Mouse (Mus musculus) megakaryocyte progenitor cell, adult 5-6 weeks (primary cell): ENCODE results near the gene Zfp771. TPM values are rescaled to one million over a fixed set of nuclear protein-coding genes. Genes with fewer than 3 reads are reported as not detected.
"Not testable (repeated sequence)": the region's sequence is repeated elsewhere in the genome, so short reads cannot be mapped to it uniquely, and the experiment has no call there.

ENCODE experiments used
- ATAC-seq: replicated peaks from 2 replicates; pipeline ENCODE4 v1.8.0; 2016; ENCODE audit warnings: mild to moderate bottlenecking, moderate TSS enrichment, inconsistent platforms; ENCODE audit not compliant: poor library complexity
- total RNA-seq, 2 experiments: library from RNA; stranded (forward) in 1 of 2; stranded (reverse) in 1 of 2; fragments of 157-497, 149-512 nt in 1 of 2; fragments of 200-1000 nt in 1 of 2; gene quantifications; 2 replicates each; pipeline versions ENCODE4 v1.2.3 to v1.2.4; 2015 to 2017

Gene Zfp771
- total RNA-seq, 2 experiments from 2014 or later = 2.7 to 3.4 TPM

DNA sequence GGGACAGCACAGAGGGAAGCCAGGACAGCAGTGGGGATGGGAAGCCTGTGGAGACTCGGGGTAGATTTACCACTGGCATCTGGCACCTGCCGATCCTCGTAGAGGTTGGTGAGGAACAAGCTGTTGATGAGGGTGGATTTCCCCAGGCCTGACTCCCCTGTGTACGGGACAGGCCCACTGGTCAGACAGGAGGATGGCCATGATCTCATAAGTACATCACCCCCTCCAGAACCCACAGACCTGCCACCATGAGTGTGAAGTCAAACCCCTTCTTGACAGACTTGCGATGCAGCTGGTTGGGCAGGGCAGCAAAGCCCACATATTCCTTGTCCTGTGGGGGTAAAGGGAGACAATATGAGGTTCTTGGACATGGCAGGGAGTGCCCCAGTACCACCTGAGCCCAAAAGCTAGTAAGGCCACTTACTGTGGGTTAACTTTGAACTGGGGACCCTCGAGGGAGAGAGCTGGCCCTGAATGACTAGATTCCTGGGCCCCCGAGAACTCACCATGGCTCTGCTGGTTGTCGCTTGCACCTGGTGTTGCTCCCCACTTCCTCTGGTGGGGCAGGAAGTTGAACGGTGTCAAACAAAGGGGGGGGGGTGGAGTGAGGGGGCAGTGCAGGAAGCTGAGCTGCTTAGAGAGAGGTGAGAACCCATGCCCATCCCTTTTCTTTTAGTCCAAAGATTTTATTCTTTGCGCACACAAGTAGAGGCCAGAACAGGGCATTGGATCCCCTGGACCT, 26.0 kb upstream of the Zfp771 start:
- peak; percentile 25 for ATAC-seq

DNA sequence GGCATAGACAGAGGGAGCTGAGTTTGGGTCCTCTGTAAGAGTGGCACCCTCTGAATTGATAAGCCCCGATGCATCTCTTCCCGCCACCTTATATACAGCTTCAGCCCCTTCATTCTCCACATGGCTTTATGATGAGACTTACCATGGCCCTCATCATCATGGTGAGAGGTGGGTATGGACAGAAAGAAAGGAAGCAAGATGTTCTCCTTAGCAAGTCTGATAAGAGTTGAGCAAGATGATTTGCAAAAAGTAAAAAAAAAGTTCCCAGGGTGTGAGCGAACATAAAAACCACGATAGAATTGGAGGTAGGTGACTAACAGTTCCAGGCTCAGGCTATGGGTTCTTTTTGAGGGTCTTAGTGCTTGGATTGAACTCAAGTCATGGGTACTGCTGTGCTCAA, 25.4 kb upstream of the Zfp771 start:
- peak; percentile 47 for ATAC-seq

DNA sequence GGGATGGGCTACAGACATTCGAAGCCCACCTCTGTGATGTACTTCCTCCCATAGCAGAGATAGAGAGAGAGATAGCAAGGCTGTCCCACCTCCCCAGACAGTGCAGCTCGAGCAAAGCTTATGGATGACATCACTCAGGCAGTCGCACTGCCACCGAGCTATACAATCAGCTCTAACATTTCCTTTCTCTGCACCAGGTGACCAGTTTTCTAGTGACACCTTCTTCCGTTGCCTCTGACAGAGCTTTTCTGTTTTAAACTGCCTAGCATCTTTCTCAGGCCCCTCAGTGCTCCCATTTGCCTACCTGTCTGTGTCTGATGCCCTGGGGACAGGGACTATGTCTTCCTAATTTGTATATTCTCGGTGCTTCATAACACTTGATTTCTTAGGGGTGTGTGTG, 23.6 kb upstream of the Zfp771 start:
- ATAC-seq = no peak

DNA sequence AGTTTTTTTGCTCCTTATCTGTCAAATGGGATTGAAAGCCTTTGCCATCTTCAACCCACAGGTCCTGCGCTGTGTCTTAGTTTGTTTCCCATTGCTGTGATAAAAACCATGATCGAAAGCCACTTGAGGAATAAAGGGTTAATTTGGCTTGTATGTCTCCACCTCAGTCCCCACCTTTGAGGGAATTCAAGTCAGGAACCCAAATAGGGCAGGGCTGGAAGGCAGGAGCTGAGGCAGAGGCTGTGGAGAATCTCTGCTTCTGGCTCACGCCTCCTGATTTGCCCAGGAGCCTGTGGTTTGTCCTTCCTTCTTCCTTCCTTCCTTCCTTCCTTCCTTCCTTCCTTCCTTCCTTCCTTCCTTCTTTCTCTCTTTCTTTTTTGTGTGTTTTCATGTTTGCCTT, 21.0 kb upstream of the Zfp771 start:
- ATAC-seq = no peak

DNA sequence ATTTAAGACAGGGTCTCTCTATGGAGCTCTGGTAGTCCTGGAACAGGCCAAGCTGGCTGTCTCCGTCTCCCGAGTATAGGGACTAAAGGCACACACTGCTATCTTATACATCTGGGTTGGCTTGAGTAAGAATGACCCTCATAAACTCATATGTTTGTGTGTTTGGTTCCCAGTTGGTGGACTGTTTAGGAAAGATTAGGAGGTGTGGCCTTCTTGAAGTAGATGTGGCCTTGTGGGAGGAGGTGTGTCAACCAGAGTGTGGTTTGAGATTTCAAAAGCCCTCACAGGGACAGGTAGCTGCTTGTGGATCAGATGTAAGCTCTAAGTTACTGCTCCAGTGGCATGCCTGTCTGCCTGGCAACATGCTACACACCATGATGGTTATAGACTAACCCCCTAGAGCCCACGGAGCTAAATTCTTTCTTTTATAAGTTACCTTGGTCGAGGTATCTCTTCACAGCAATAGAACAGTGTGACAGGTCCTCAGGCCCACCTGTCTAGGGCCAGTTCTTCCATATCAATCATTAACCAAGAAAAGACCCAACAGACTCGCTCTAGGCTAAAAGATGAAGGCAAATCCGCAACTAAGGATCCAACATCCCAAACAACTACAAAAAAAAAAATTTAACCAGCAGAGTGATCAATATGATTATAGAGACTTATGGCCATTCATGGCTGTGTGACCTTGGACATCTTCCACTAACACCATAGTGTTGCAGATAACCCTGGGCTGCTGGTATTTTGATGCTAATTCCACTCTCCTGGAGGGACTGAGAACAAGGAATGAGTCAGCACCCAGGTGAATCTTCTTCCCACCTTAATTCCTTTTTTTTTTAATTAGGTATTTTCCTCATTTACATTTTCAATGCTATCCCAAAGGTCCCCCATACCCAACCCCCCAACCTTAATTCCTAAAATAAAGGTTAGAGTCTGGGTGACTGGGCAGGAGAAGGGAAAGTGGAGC, 20.3 kb upstream of the Zfp771 start:
- no peak for ATAC-seq

DNA sequence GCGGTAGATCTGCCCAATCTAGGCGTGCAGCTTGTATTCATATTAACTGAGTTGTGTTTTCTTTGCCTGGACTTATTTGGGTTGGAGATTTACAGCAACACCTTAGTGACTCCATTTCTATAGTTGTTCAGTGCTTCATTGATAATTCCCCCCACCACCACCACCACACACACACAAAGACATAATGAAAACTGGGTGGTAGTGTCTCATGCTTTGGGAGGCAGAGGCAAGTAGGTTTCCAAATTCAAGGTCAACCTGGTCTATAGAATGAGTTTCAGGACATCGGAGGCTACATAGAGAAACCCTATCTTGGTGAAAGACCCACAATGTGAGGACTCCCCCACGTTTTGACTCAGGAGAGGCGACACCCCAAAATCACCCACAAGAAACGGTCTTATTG, 19.5 kb upstream of the Zfp771 start:
- ATAC-seq = no peak

DNA sequence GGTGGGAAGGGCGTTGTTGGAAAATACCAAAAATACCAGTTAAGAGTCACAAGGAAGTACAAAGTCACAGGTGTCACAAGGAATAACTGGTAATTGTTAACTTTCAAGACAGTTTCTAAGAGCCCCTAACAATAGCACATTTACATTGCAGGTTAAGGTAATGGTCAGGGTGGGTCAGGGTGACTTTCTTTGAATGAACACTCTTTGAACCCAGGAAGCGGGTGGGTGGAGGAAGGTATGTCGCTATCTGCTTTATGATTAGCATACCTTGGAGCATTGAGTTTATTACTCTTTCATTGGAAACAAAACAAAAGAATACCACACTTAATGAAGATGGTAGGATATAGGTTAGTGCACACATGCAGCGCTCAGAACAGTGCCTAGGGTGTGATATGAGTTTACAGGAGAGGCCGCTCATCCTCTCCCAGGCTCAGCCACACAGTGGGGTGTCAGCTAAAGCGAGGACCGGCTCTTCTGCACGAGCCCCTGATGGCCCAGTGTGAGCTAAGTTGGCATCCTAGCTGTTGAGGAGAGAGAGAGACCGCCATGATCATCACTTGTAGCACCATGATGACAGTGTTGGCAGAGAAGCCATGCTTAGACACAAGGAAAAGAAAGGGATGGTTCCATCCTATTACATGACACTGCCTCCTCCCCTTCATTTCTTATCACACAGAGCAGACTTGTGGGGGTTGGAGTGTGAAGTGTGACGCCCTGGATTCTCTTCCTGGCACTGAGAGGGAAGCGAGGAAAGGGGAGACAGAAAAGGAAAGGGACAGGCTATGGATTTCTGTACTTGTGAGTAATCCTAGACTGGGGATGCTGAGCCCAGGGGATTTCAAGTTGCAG, 18.7 kb upstream of the Zfp771 start:
- ATAC-seq = peak; percentile 72

DNA sequence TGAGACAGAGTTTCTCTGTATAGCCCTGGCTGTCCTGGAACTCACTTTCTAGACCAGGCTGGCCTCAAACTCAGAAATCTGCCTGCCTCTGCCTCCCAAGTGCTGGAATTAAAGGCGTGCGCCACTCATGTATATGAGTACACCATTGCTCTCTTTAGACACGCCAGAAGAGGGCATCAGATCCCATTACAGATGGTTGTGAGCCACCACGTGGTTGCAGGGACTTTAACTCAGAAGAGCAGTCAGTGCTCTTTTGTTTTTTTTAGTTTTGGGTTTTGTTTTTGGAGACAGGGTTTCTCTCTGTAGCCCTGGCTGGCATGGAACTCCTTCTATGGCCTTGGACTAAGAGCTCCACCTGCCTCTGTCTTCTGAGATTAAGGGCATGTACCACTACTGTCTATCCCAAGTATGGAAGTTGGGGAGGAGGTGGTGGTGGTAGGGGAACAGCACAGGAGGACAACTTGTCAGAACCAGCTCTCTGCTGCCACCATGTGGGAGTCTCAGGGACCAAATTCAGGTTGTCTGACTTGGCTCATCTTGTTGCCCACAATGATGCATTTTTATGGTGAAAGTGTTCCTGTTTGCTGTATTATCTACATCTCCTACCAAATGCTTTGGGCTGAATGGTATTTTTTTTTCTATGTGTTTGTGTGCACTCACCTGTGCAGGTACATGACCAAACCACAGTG, 15.3 kb upstream of the Zfp771 start:
- peak; percentile 81 for ATAC-seq

DNA sequence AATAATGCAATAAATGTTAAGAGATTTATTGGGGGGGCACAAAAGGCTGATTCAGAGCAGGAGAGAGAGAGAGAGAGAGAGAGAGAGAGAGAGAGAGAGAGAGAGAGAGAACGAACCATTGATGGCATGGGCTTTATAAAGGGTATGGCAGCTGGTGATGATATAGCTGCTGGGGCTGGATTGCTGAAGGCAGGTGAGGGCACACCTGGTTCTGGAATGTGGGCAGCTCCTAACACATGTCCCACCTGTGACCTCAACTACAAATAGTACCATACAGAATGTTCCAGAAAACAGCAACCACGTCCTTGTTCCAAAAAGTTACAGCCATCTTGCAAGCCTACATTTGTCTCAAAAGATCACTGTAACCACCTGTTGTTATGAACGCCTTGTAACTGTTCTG, 12.7 kb upstream of the Zfp771 start:
- ATAC-seq = no peak

DNA sequence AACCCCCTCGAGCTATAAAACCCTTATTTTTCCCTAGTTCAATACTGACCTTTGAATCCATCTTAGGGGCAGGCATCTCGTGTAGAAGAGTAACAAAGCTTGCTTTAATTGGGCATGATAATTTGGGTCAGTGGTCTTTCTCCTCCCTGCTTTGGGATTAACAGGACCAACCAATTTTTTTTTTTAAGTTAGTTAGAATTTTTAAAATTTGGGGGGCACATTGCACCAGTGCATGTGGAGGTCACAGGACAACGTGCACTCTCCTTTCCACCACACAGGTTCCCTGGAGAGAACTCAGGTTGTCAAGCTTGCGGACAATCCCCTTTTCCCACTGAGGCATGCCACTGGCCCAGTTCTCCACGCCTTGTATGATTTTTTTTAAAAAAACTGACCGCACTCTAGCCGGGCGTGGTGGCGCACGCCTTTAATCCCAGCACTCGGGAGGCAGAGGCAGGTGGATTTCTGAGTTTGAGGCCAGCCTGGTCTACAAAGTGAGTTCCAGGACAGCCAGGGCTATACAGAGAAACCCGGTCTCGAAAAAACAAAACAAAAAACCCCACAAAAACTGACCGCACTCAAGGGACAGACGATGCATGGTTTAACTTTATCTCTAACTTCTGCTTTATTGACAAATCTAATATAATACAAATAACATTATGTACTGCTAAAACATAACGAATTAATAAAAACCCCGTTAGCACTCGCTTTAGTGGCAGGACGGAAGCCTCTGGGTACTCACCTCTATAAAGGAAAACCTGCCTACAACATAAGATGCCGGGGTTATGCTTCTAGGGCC, 12.1 kb upstream of the Zfp771 start:
- no peak for ATAC-seq

DNA sequence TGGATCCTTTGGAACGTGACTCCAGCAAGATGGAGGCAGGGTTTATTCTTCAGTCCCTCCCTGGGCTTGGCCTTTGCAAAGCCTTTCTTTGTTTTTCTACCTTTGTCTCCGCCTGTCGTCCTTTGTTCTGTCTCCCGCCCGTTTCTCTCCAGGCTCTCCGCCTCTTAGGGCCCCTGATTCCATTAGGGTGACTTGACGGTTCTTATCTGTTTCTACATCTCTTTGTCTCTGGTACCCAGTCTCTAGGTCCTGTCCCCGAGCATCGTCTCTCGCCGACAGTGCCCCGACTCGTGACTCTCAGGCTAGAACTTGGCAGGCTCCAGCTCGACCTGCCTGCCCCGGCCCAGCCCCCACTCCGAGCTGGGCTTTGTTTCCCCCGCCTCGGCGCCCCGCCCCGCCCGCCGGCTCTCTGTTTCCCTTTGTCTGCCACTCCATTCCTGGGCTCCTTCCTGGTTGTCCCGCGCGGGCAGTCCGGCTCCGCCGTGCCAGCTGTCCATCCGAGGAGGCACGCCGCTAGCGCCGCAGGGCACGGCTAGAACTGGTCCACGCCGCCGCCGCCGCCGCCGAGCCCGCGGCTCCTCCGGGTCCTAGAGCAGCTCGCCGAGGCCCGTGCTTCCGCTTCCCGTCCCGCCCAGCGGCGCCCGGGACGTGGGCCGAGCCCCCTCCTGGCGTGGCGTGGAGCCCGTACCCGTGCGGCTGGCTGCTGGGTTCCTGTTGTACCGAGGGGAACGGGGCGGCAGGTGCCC, 11.3 kb upstream of the Zfp771 start, which contains the start of the genes Zfp553 and Sept1:
Gene Zfp553, plus strand, starts transcription at position 440 of the 746 bp plus-strand sequence.
Gene Sept1, minus strand, starts transcription at position 509 of the 746 bp plus-strand sequence.
- ATAC-seq = peak; percentile 68

DNA sequence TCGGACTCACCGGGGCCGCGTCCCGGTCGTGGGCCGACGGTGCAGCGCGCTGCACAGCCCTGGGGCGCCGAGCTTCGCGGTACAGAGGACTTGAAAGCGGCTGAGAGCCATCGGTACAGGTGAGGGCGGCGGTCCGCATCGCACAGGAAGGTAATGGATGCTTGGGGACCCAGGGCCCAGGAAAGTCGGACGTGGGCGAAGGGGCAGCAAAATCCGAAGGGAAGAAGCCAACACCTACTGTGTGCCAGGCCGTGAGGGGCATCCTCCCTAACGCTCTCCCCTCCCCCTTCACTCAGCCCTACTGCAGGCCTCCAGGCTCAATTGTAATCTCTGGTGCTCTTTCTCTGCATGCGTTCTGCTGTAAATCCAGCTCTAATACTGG, 10.7 kb upstream of the Zfp771 start:
- ATAC-seq = peak; percentile 12; the same call in 1 of the 2 replicates

DNA sequence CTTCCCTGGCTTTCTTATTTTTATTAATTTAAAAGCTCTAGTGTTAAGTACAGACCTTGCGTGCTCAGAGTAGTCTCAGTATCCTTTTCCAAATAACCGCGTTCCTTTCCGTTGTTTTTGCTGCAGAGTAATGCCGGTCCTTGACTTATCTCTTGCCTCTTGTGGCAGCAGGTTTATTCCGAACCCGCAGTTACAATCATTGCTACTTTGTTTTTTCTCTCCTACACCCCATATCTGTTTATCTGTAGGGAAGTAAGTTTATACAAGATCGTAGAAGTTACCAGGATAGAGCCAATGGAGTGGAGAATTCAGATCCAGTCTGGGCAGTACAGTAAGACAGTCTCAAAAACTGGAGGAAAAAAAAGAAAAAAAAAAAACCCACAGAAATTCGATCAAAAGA, 10.3 kb upstream of the Zfp771 start:
- ATAC-seq = no peak

DNA sequence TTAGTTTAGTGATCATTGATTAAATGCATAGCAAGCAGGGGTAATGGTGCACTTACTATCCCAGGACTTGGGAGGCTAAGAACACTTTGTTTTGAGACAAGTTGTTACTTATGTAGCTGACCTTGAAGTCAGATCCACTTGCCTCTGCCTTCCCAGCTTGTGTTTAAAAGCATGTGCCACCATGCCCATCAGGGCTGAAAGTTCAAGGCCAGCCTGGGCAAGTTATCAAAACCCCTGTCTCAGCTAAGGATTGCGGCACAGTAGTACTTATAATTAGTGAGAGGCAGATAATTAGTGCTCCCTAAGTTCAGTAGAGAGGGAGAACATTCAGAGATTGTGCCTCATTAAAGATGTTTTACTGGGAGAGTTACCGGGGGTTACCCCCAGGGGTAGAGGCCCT, 9.3 kb upstream of the Zfp771 start:
- ATAC-seq = no peak

DNA sequence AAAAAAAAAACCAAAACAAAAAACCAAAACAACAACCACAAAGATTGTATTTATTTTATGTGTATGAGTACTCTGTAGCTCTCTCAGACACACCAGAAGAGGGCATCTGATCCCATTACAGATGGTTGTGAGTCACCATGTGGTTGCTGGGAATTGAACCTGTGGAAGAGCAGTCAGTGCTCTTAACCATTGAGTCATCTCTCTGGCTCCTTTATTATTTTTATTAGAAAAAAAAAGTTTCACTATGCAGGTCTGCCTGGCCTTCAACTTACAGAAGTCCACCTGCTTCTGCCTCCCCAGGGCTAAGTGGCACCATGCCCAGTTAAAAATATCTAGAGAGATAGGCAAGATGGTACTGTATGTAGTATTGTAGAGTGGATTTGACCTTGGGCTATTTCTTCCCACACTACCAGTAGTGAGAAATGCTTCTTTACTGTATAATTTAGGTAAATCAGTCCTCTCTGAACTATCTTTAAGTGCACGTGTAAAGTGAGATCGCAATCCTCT, 660 bp upstream of the Zfp771 start:
- 0 out of 2 replicates have a peak, but pooled peaks have one; percentile 8 for ATAC-seq

DNA sequence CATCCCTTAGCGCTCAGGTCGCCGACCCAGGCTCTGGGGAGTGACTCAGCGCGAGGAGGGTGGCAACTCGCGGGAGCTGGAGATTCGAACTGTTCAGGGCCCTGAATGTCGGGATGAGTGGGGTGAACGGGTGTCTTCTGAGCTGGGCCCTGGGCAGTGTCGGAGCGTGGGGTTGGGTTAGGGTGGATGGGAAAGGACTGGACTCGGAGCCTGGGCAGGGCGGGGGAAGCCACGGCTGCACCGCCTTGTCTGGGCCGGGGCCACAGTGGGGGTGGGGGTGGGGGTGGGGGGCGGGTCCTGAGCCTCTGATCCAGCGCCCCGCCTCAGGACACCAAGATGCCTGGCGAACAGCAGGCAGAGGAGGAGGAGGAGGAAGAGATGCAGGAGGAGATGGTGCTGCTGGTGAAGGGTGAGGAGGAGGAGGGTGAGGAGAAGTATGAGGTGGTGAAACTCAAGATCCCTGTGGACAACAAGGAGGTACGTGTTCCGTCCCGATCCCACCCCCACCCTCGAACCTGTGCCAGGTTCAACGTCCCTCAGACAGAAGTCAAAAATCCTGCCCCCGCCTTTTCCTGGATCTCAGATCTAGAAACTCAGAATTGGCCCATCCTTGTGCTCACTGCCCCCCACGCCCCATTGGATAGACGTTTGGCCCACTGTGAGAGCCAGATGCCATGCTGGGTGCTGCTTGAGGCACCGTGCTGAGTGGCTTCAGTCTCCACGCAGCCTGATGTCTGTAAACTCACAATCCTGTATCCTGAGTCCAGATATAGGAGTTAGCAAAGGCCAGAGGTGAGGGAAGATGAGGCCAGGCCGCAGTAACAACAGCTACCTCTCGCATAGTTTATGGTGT, 810 bp downstream of the Zfp771 start:
- no peak; the same call in none of the 2 replicates for ATAC-seq

DNA sequence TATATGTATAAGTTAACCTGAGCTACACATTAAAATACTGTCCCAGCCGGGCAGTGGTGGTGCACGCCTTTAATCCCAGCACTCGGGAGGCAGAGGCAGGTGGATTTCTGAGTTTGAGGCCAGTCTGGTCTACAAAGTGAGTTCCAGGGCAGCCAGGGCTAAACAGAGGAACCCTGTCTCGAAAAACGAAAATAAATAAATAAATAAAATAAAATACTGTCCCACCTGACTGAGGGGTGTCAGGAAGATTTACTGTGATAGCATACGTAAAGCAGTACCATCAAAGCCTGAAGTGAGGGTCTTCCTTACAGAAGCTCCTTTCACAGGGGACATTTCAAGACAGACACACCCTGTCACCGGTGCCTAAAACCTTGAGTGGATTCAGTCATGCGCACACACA, 6.4 kb downstream of the Zfp771 start:
- not testable (repeated sequence) for ATAC-seq

DNA sequence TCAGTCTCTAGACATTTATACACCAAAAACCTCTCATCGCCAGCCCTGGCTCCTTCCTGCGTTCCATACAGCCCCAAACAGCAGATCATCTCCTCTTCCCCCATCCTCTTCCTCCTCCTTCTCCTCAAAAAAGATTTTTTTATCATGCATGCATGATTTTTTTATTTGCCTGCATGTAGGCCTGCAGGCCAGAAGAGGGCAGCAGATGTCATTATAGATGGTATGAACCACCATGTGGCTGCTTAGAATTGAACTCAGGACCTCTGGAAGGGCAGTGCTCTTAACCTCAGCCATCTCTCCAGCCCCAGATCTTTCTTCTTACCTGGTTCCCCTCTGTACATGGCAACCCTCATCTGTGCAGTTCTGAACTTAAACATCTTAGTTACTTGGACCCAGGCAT, 8.3 kb downstream of the Zfp771 start:
- ATAC-seq = peak; percentile 14; the same call in 1 of the 2 replicates
